Mouse (Mus musculus) CD8-positive naive resting alpha-beta T cell, adult 2 months (primary cell): Measurements from ENCODE around the gene Usp33.

Experiments
- DNase-seq, 2 experiments: peaks; one replicate each; pipeline ENCODE4 v3.0.0; 2022; ENCODE audit warnings: low read depth in 2 of 2, low spot score in 2 of 2

Gene Usp33

DNA sequence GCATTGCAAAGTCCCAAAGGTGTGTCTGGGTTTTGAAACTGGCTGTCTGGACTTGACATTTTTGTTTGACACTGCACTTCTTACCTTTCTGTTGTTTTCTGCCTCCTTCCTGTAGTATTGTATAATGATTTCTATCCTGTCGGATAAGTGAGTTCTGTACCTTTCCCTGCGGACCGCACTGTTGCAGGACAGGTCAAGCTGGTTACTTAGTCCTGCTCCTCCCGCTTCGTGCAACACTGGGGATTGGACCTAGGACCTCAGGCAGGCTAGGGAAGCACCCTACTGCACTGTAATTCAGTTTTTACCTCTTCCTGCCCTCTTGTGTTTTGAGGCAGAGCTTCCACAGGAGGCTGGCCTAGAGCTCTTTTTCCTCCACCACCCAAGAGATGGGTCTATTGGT lies 54.2 kb downstream of the Usp33 start:
- DNase-seq, result no peak

DNA sequence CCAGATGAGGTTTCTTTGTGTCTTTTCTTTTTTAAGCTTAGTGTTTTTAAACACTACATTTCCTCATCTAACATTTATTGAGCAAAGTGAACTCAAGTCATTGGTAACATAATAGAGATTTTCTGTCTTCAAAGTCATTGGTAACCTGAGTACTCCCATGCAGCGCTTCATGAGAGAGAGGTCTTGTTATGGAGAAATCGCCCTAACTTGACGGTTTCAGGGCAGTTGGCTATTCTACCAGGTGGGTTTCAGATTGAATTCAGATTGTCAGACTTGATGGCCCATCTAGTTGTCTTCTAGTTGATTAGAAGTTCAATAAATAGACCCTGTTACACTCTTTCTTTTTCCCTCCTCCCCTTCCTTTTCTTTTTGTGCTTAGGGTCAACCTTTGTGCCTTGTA lies 54.6 kb downstream of the Usp33 start:
- DNase-seq, result no peak

- DNase-seq, result no peak
Observed at GRCm38 (mm10) chr3:152401964-152402670, 55.8 kb downstream of the Usp33 start.

DNA sequence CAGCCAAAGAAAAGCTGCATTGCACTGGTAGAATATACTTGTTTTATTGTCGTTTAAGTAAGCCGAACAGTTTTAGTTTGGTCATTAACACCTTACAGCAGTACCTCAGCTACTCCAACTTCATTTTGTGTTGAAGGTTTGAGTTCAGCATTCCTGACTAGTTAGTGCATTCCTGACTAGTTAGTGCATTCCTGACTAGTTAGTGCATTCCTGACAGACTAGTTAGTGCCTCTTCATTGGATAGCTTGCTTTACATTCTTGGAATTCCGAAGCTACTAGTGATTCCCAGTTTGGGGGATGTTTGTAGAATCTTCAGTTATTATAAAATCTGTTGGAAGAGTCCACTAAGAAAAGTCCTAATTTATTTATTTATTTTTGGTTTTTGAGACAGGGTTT lies 56.4 kb downstream of the Usp33 start:
- DNase-seq, result no peak

DNA sequence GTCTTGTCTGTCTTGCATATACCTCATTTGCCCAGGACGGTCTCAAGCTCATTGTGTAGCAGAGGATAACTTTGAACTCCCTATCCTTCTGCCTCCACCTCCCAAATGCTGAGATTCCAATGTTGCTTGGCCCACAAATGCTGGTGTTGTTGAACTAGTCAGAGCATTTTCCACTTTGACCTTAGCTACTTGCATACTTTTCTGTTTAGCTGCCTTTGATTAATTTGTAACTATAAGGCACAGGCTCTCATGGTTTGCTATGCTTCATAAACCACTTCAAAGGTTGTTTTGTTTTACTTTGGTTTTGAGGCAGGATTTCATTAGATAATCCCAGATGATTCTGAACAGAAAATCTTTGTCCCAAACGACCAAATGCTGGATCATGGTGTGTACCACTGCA lies 57.5 kb downstream of the Usp33 start:
- DNase-seq, result no peak

DNA sequence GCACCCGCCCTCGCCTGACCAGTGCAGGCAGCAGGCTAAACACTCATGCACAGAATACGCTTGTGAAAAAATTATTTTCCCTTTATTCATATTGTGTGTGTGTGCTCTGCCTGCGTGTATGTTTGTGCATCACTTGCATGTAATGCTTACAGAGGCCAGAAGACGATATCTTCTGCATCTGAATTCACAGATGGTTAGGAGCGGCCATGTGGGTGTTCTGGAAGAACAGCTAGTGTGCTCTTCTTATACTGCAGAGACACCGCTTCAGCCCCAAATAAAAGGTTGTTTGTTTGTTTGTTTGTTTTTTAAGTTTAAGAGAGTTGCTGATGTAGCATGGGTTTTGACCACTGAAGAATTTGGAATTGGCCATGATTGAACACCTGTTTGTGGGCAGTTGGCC lies 59.1 kb downstream of the Usp33 start:
- no peak for DNase-seq

DNA sequence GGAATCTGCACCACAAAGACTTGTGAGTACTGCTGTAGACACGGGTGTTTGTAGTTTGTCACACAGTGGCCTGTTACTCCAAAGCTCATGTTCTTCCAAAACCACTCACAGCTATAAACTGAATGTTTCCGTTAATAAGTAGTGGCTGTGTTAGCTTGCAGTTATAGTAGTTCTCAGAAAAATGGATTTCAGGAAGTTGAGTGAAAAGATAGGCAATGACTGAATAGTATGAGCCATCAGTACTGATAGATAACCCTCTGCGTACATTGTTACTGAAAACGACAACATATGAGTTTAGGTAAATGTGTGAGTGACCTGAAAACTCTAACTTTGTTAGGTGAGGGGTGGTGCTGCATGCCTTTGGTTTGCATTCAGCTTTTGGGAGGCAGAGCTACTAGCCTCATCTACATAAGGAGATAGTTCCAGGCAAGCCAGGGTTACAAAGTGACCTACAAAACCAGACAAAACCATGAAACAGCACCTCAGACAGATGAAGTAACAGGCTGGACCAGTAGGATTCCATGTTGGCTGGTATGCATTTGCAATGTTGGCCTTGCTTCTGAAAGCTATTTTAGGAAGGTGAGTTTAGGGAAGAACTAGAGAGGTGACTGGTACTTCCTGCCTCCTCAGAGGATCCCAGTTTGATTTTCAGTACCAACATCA lies 59.8 kb downstream of the Usp33 start:
- DNase-seq, result no peak

DNA sequence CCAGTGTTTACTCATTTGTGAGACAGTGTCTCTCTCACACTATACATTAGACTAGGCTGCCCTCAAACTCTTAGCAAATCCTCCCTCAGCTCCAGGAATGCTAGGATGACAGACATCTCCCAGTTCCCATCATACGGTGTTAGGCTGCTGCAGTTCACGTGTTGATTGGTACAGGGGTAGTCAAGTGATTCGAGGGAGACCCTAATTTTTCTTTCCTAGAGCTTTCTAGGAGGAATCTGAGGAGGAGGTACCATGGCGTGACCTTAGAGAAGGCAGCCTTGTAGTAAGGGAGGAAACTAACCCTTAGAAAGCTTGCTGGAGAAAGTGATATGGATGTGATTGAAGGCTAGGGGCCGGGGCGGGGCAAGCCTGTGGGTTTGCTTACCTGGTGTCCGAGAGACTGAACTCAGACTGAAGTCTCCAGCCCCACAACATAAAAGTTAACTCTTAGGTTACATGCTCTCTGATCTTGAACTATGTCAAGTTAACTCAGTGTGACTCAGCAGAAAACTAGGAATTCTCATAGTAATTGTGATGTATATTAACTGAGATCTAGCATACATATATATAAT lies 64.8 kb downstream of the Usp33 start:
- no peak for DNase-seq

- no peak for DNase-seq
Observed at GRCm38 (mm10) chr3:152412362-152412761, 66.1 kb downstream of the Usp33 start.

GRCm38 (mm10) chr3:152428925-152429324 lies 82.6 kb downstream of the Usp33 start:
- no peak for DNase-seq

DNA sequence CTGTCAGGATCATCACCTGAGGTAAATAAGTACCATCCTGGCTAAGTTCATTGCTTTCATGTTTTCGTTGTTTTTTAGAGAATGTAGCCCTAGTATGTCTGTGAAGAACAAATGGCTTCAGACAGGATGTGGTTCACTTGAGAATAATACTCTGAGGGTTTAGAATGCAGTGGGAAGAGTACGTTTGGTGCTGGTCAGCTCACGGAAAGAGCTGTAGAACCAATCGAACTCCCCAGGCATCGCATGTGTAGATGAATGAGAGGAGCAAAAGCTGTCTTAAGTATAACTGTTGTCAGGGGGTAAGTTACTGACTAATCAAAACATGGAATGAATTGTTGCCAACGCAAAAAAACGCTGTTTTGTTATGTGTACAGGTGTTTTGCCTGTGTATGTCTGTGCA lies 86.4 kb downstream of the Usp33 start:
- no peak for DNase-seq

GRCm38 (mm10) chr3:152435590-152435989 lies 89.3 kb downstream of the Usp33 start:
- DNase-seq, result no peak

DNA sequence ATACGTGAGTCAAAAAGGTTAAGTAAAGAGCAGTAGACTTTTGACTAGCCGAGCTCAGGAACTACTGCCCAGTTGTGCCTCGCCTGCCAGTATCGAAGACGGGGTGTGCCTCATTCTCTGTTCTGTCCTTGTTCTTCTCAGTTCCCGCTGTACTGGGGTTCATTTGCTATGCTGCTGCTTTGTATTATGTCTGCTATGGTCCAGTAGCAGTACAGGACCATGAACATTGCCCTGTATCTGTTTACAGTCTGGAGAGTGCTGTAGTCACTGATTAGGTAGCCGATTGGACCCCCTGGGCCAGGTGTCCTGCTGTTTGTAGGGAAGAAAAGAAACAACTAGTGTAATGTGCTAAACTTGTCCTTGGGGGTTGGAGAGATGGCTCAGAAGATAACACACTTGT lies 91.8 kb downstream of the Usp33 start:
- no peak for DNase-seq

GRCm38 (mm10) chr3:152442795-152443194 lies 96.5 kb downstream of the Usp33 start:
- DNase-seq, result no peak
